Mouse (Mus musculus) limb, embryonic 13.5 days (tissue): ENCODE measurements around the gene Gm28230. TPM values are rescaled to one million over a fixed set of nuclear protein-coding genes. Genes with fewer than 3 reads are reported as not detected.

Experiments used
- ATAC-seq: fragments of 200-750 bp; cut with Nextera tagmentation; 2 replicates; pipeline ENCODE4 v1.8.0; 2017; ENCODE audit warnings: low read depth, moderate number of reproducible peaks, moderate TSS enrichment; ENCODE audit not compliant: low FRiP score
- H3K27ac ChIP-seq: fragments of 300-500 bp; sonication (generic); 2 replicates; pipeline ENCODE4 v1.5.1; 2015; ENCODE audit warnings: inconsistent platforms, mild to moderate bottlenecking, moderate library complexity
- H3K27me3 ChIP-seq: fragments of 300-500 bp; sonication (generic); 2 replicates; pipeline ENCODE4 v1.6.1; 2015; ENCODE audit warnings: mild to moderate bottlenecking, inconsistent platforms
- H3K36me3 ChIP-seq: fragments of 300-500 bp; sonication (generic); 2 replicates; pipeline ENCODE4 v1.6.1; 2015; ENCODE audit warnings: inconsistent platforms, mild to moderate bottlenecking, moderate library complexity
- H3K4me1 ChIP-seq: fragments of 300-500 bp; sonication (generic); 2 replicates; pipeline ENCODE4 v1.6.1; 2015; ENCODE audit warnings: inconsistent platforms
- H3K4me2 ChIP-seq: fragments of 300-500 bp; sonication (generic); replicated peaks from 2 replicates; pipeline ENCODE4 v1.6.1; 2015; ENCODE audit warnings: inconsistent platforms, mild to moderate bottlenecking, moderate library complexity
- H3K4me3 ChIP-seq: fragments of 300-500 bp; sonication (generic); 2 replicates; pipeline ENCODE4 v1.5.1; 2015; ENCODE audit warnings: moderate library complexity, mild to moderate bottlenecking, inconsistent platforms
- H3K9ac ChIP-seq: fragments of 300-500 bp; sonication (generic); 2 replicates; pipeline ENCODE4 v1.6.1; 2015; ENCODE audit warnings: mild to moderate bottlenecking, inconsistent platforms
- H3K9me3 ChIP-seq: fragments of 300-500 bp; sonication (generic); 2 replicates; pipeline ENCODE4 v1.6.1; 2016; ENCODE audit warnings: inconsistent platforms
- WGBS: fragments of 180-500 bp; shearing (Covaris S2); methylation state at CpG from one replicate; pipeline ENCODE4 v1.1.7; 2015; 5-methylcytosine and 5-hydroxymethylcytosine counted together
- polyA plus RNA-seq: library from polyadenylated mRNA; unstranded; fragments of >200 nt; fragmentation: Nextera tagmentation; extraction: Ambion mirVana; gene quantifications from 2 replicates; pipeline ENCODE4 v1.2.1, GENCODE M21; 2015

Gm28230 gene
- polyA plus RNA-seq, 1 experiment from 2014 or later: 0.08 TPM

GRCm38 (mm10) chr2:74722949-74723348, 3.6 kb upstream of the Gm28230 start:
- H3K4me3 ChIP-seq: no peak overlapping the region
- peaks cover 100% of the 10 kb centered on the region for H3K27me3 ChIP-seq
- WGBS: 30% methylated on average over 8 of the region's 8 CpGs
- no peak overlapping the region for H3K9ac ChIP-seq
- no peak overlapping the region for H3K27ac ChIP-seq
- H3K4me2 ChIP-seq: no peak overlapping the region
- ATAC-seq: no peak
- no peaks in the 10 kb centered on the region for H3K9me3 ChIP-seq
- peaks cover 24% of the 10 kb centered on the region for H3K4me1 ChIP-seq
- H3K36me3 ChIP-seq: no peaks in the 10 kb centered on the region

- no peak for ATAC-seq
- Histone ChIP-seq H3K4me2 (no peak overlapping the region), H3K27me3 (peaks cover 100% of the 10 kb centered on the region), H3K27ac (no peak overlapping the region), H3K36me3 (no peaks in the 10 kb centered on the region), H3K9me3 (no peaks in the 10 kb centered on the region), H3K9ac (no peak overlapping the region), H3K4me3 (no peak overlapping the region), H3K4me1 (peaks cover 27% of the 10 kb centered on the region)
- WGBS: 44% methylated on average over 7 of the region's 7 CpGs
Observed at GRCm38 (mm10) chr2:74724244-74725015, 2.1 kb upstream of the Gm28230 start.

- Histone ChIP-seq H3K4me1 (peaks cover 27% of the 10 kb centered on the region), H3K4me2 (no peak overlapping the region), H3K27ac (no peak overlapping the region), H3K9ac (no peak overlapping the region), H3K4me3 (no peak overlapping the region), H3K27me3 (peaks cover 98% of the 10 kb centered on the region), H3K9me3 (no peaks in the 10 kb centered on the region), H3K36me3 (no peaks in the 10 kb centered on the region)
- ATAC-seq: no peak
- 25% methylated on average over 17 of the region's 17 CpGs for WGBS
Observed at GRCm38 (mm10) chr2:74725171-74725570, 1.4 kb upstream of the Gm28230 start.

- Histone ChIP-seq H3K9ac (peak overlapping the region; percentile 53), H3K4me2 (peak overlapping the region; percentile 66), H3K27me3 (peaks cover 98% of the 10 kb centered on the region), H3K4me1 (peaks cover 14% of the 10 kb centered on the region), H3K36me3 (no peaks in the 10 kb centered on the region), H3K9me3 (no peaks in the 10 kb centered on the region), H3K27ac (no peak overlapping the region), H3K4me3 (peak overlapping the region; percentile 38)
- ATAC-seq: no peak
- WGBS: 3% methylated on average over 43 of the region's 43 CpGs
Observed at GRCm38 (mm10) chr2:74726973-74727639, 578 bp downstream of the Gm28230 start.

- peak overlapping the region; percentile 66 for H3K4me2 ChIP-seq
- H3K4me3 ChIP-seq: peak overlapping the region; percentile 38
- H3K9ac ChIP-seq: peak overlapping the region; percentile 53
- peaks cover 18% of the 10 kb centered on the region for H3K4me1 ChIP-seq
- H3K27me3 ChIP-seq: peaks cover 98% of the 10 kb centered on the region
- no peak overlapping the region for H3K27ac ChIP-seq
- H3K36me3 ChIP-seq: no peaks in the 10 kb centered on the region
- H3K9me3 ChIP-seq: no peaks in the 10 kb centered on the region
- no peak for ATAC-seq
- WGBS: 8% methylated on average over 25 of the region's 25 CpGs
Observed at GRCm38 (mm10) chr2:74727640-74728302, 1.2 kb downstream of the Gm28230 start.

GRCm38 (mm10) chr2:74728303-74728680, 1.8 kb downstream of the Gm28230 start:
- no peak for ATAC-seq
- Histone ChIP-seq H3K4me1 (peaks cover 23% of the 10 kb centered on the region), H3K27me3 (peaks cover 97% of the 10 kb centered on the region), H3K4me3 (no peak overlapping the region), H3K9ac (no peak overlapping the region), H3K4me2 (no peak overlapping the region; the same call in 1 of the 2 replicates), H3K9me3 (no peaks in the 10 kb centered on the region), H3K27ac (no peak overlapping the region), H3K36me3 (no peaks in the 10 kb centered on the region)
- WGBS: 34% methylated on average over 13 of the region's 13 CpGs

- Histone ChIP-seq H3K4me1 (peaks cover 26% of the 10 kb centered on the region), H3K36me3 (no peaks in the 10 kb centered on the region), H3K27ac (no peak overlapping the region), H3K4me2 (no peak overlapping the region), H3K4me3 (no peak overlapping the region), H3K9me3 (no peaks in the 10 kb centered on the region), H3K27me3 (peaks cover 97% of the 10 kb centered on the region), H3K9ac (no peak overlapping the region)
- WGBS: 37% methylated on average over 8 of the region's 8 CpGs
- ATAC-seq: no peak
Observed at GRCm38 (mm10) chr2:74730331-74730730, 3.8 kb downstream of the Gm28230 start.

GRCm38 (mm10) chr2:74731055-74731454, 4.5 kb downstream of the Gm28230 start:
- Histone ChIP-seq H3K27ac (no peak overlapping the region), H3K9ac (no peak overlapping the region), H3K4me1 (peaks cover 32% of the 10 kb centered on the region), H3K4me2 (no peak overlapping the region), H3K36me3 (no peaks in the 10 kb centered on the region), H3K27me3 (peaks cover 97% of the 10 kb centered on the region), H3K9me3 (no peaks in the 10 kb centered on the region), H3K4me3 (no peak overlapping the region)
- ATAC-seq: no peak

- ATAC-seq: no peak
- Histone ChIP-seq H3K36me3 (no peaks in the 10 kb centered on the region), H3K4me1 (peaks cover 37% of the 10 kb centered on the region), H3K9ac (no peak overlapping the region), H3K27ac (no peak overlapping the region), H3K4me3 (no peak overlapping the region), H3K27me3 (peaks cover 97% of the 10 kb centered on the region), H3K9me3 (no peaks in the 10 kb centered on the region), H3K4me2 (no peak overlapping the region)
- 20% methylated on average over 9 of the region's 9 CpGs for WGBS
Observed at GRCm38 (mm10) chr2:74731799-74732512, 5.4 kb downstream of the Gm28230 start.

GRCm38 (mm10) chr2:74732513-74733316, 6.2 kb downstream of the Gm28230 start:
- no peaks in the 10 kb centered on the region for H3K36me3 ChIP-seq
- H3K4me3 ChIP-seq: peak overlapping the region; percentile 28
- H3K4me2 ChIP-seq: peak overlapping the region; percentile 53
- H3K9ac ChIP-seq: no peak overlapping the region
- 0 out of 2 replicates have a peak, but pooled peaks have one; percentile 18 for ATAC-seq
- no peaks in the 10 kb centered on the region for H3K9me3 ChIP-seq
- peaks cover 97% of the 10 kb centered on the region for H3K27me3 ChIP-seq
- 1% methylated on average over 52 of the region's 52 CpGs for WGBS
- no peak overlapping the region for H3K27ac ChIP-seq
- H3K4me1 ChIP-seq: peaks cover 35% of the 10 kb centered on the region

GRCm38 (mm10) chr2:74733317-74733661, 6.8 kb downstream of the Gm28230 start:
- H3K27ac ChIP-seq: no peak overlapping the region
- H3K27me3 ChIP-seq: peaks cover 97% of the 10 kb centered on the region
- H3K9me3 ChIP-seq: no peaks in the 10 kb centered on the region
- no peaks in the 10 kb centered on the region for H3K36me3 ChIP-seq
- H3K4me1 ChIP-seq: peaks cover 34% of the 10 kb centered on the region
- no peak overlapping the region for H3K9ac ChIP-seq
- ATAC-seq: no peak
- peak overlapping the region; percentile 28; the same call in 1 of the 2 replicates for H3K4me3 ChIP-seq
- peak overlapping the region; percentile 53 for H3K4me2 ChIP-seq
- WGBS: 1% methylated on average over 16 of the region's 16 CpGs
